ENCODE assay signal across 9 mouse cellular contexts in genomic region chr5:34185791-34186190, GRCm38 (mm10). TPM values are rescaled to one million over a fixed set of nuclear protein-coding genes. Genes with fewer than 3 reads are reported as not detected.
DNase-seq lines count a peak whose midpoint lies in the region; ATAC-seq and TF ChIP-seq lines count a peak whose summit lies in the region.
"Had no signal": no experiment of that assay in that cellular context is flagged by ENCODE, and none has a peak within 500 bp of the region (broad histone marks: within the 10 kb centered on the region; RNA-seq: fewer than 3 reads in every experiment).

No protein-coding gene starts in this region.

- H3K27ac ChIP-seq in kidney, adult 2 months (ENCODE audit: insufficient read depth, low read depth, low read length), result peak overlapping the region; percentile 76; the same call in 1 of the 2 replicates
- H3K27ac ChIP-seq in embryonic facial prominence, embryonic 10.5 days (replicated peaks), result no peak overlapping the region
- H3K27ac ChIP-seq in liver, embryonic 11.5 days (ENCODE audit: low read depth, low read length), result no peak overlapping the region

- peak overlapping the region; percentile 62 for H3K4me3 ChIP-seq in kidney, adult 2 months (ENCODE audit: insufficient read depth, low read depth, low read length)
- H3K4me3 ChIP-seq in embryonic facial prominence, embryonic 10.5 days, result peak overlapping the region; percentile 95; the same call in 1 of the 2 replicates
- H3K4me3 ChIP-seq in liver, embryonic 11.5 days (ENCODE audit: low read depth, low read length), result no peak overlapping the region

- no peak overlapping the region for H3K9ac ChIP-seq in liver, embryonic 11.5 days (ENCODE audit: low read depth, low read length)

- no peak for TF ChIP-seq CTCF in kidney, adult 2 months (conservative IDR thresholded peaks at IDR 0.05; ENCODE audit: insufficient read depth, insufficient read length, low read depth, low read length)

- peak overlapping the region; percentile 96 for H3K4me2 ChIP-seq in liver, embryonic 11.5 days

- ATAC-seq in liver, embryonic 11.5 days (replicated peaks; ENCODE audit: low FRiP score), result no peak
- no peak for ATAC-seq in erythroid progenitor cell, adult 5-6 weeks (replicated peaks; ENCODE audit: low FRiP score, poor library complexity, severe bottlenecking)

- H3K4me1 ChIP-seq in kidney, adult 2 months (ENCODE audit: control insufficient read depth, insufficient read depth, low read length), result peaks cover 49% of the 10 kb centered on the region
- peaks cover 48% of the 10 kb centered on the region for H3K4me1 ChIP-seq in embryonic facial prominence, embryonic 10.5 days
- peaks cover 8% of the 10 kb centered on the region for H3K4me1 ChIP-seq in liver, embryonic 11.5 days (replicated peaks; ENCODE audit: control insufficient read depth, insufficient read depth, low read length)

- no peaks in the 10 kb centered on the region for H3K9me3 ChIP-seq in embryonic facial prominence, embryonic 10.5 days
- no peaks in the 10 kb centered on the region for H3K9me3 ChIP-seq in liver, embryonic 11.5 days (ENCODE audit: control insufficient read depth, low read length)

- no peaks in the 10 kb centered on the region for H3K27me3 ChIP-seq in kidney, adult 2 months (replicated peaks; ENCODE audit: control insufficient read depth, insufficient read depth, low read length)
- peaks cover 16% of the 10 kb centered on the region; the same call in 1 of the 2 replicates for H3K27me3 ChIP-seq in embryonic facial prominence, embryonic 10.5 days (replicated peaks; ENCODE audit: low read depth, poor library complexity, severe bottlenecking)
- H3K27me3 ChIP-seq in liver, embryonic 11.5 days (replicated peaks; ENCODE audit: control insufficient read depth, insufficient read depth, low read length), result no peaks in the 10 kb centered on the region

- H3K36me3 ChIP-seq in kidney, adult 2 months (ENCODE audit: control insufficient read depth, insufficient read depth, low read length), result no peaks in the 10 kb centered on the region
- H3K36me3 ChIP-seq in embryonic facial prominence, embryonic 10.5 days (replicated peaks), result peaks cover 28% of the 10 kb centered on the region
- no peaks in the 10 kb centered on the region for H3K36me3 ChIP-seq in liver, embryonic 11.5 days (ENCODE audit: control insufficient read depth, insufficient read depth, low read length)

- no peak for TF ChIP-seq POLR2A in kidney, adult 2 months (IDR thresholded peaks at IDR 0.05; ENCODE audit: low read depth, low read length)

- DNase-seq in kidney, adult 2 months, result no peak
- no peak for DNase-seq in kidney, postnatal 36 days
- no peak for DNase-seq in embryonic facial prominence, embryonic 10.5 days (ENCODE audit: low spot score)
- peak; percentile 8 for DNase-seq in gastrocnemius, postnatal 25 days
- no peak for DNase-seq in liver, embryonic 11.5 days (ENCODE audit: low spot score)
- DNase-seq in urinary bladder, postnatal 36 days (ENCODE audit: low spot score in 2 of 2), result no peak
- DNase-seq in layer of hippocampus, adult 9-10 months (ENCODE audit: low spot score), result no peak

RNA-seq across cellular contexts. Expression of gene Mxd4, which starts 1.7 kb away (rescaled TPM):
- 143 and 164 TPM in 2 replicates for polyA plus RNA-seq in kidney, adult 2 months (2012; rRNA removed)
- 18.7 and 23.0 TPM in 2 replicates for polyA plus RNA-seq in embryonic facial prominence, embryonic 10.5 days (2016; fragmentation: Nextera tagmentation; extraction: Ambion mirVana)
- 10 to 100 TPM; 27.2 to 43.3 TPM for total RNA-seq in gastrocnemius, postnatal 25 days (2021)
- 8.5 and 12.5 TPM in 2 replicates for polyA plus RNA-seq in liver, embryonic 11.5 days (2014; fragmentation: Nextera tagmentation; extraction: Ambion mirVana)
- 4.7 and 7.1 TPM in 2 replicates for total RNA-seq in erythroid progenitor cell, adult 5-6 weeks (2015; ENCODE audit: low replicate concordance)
- total RNA-seq in erythroid progenitor cell, adult 5-6 weeks (2017; ENCODE audit: low replicate concordance), result 3.6 and 13.6 TPM in 2 replicates

RNA-seq across cellular contexts. Expression of gene Haus3, which starts 16.5 kb away (rescaled TPM):
- 0.34 and 0.64 TPM in 2 replicates for polyA plus RNA-seq in kidney, adult 2 months (2012; rRNA removed)
- polyA plus RNA-seq in embryonic facial prominence, embryonic 10.5 days (2016; fragmentation: Nextera tagmentation; extraction: Ambion mirVana), result 53.0 and 60.0 TPM in 2 replicates
- total RNA-seq in gastrocnemius, postnatal 25 days (2021), result 1 to 10 TPM; 3.4 to 3.7 TPM
- 47.5 and 51.5 TPM in 2 replicates for polyA plus RNA-seq in liver, embryonic 11.5 days (2014; fragmentation: Nextera tagmentation; extraction: Ambion mirVana)
- total RNA-seq in erythroid progenitor cell, adult 5-6 weeks (2015; ENCODE audit: low replicate concordance), result 61.6 and 90.5 TPM in 2 replicates
- 99.5 and 120 TPM in 2 replicates for total RNA-seq in erythroid progenitor cell, adult 5-6 weeks (2017; ENCODE audit: low replicate concordance)

RNA-seq across cellular contexts. Expression of gene Poln, which starts 16.5 kb away (rescaled TPM):
- polyA plus RNA-seq in kidney, adult 2 months (2012; rRNA removed), result 1.3 and 1.8 TPM in 2 replicates
- 0.67 and 0.69 TPM in 2 replicates for polyA plus RNA-seq in embryonic facial prominence, embryonic 10.5 days (2016; fragmentation: Nextera tagmentation; extraction: Ambion mirVana)
- total RNA-seq in gastrocnemius, postnatal 25 days (2021), result under 1 TPM in 1 of 2 experiments, not detected in 1; 0.87 TPM
- 0.58 and 0.79 TPM in 2 replicates for polyA plus RNA-seq in liver, embryonic 11.5 days (2014; fragmentation: Nextera tagmentation; extraction: Ambion mirVana)
- 1.1 and 4.2 TPM in 2 replicates for total RNA-seq in erythroid progenitor cell, adult 5-6 weeks (2015; ENCODE audit: low replicate concordance)
- 1.7 and 7.3 TPM in 2 replicates for total RNA-seq in erythroid progenitor cell, adult 5-6 weeks (2017; ENCODE audit: low replicate concordance)
- polyA plus RNA-seq: erythroblast, embryonic 14.5 days had no signal

Comparison
In these comparisons a context has a peak if more than half of its experiments do, and no peak if none do; other contexts are left out.
1. RNA of gene Haus3, which starts 16.5 kb away (polyA plus RNA-seq): 53.0 to 60.0 TPM in embryonic facial prominence, embryonic 10.5 days and 47.5 to 51.5 TPM in liver, embryonic 11.5 days; 0.34 to 0.64 TPM in kidney, adult 2 months; every median in the first group is over 10 times any median in the second.